Mouse (Mus musculus) hindlimb bud, embryonic 11.5 days (tissue): ENCODE measurements around the gene Etfa.

Experiments
- DNase-seq: peaks from one replicate; pipeline ENCODE4 v3.0.0-alpha.2; 2012; ENCODE audit warnings: low read depth, low spot score; ENCODE audit errors: extremely low spot score

Gene Etfa

GRCm38 (mm10) chr9:55512027-55512543 is at the start of gene Etfa:
Gene Etfa, minus strand, starts transcription at chr9:55512243.
- DNase-seq = peak; percentile 89

- DNase-seq = no peak
Measured at GRCm38 (mm10) chr9:55560960-55561359, 48.9 kb upstream of the Etfa start.

GRCm38 (mm10) chr9:55554986-55555385 is 42.9 kb upstream of the Etfa start:
- no peak for DNase-seq

- no peak for DNase-seq
Measured at GRCm38 (mm10) chr9:55549302-55549890, 37.4 kb upstream of the Etfa start.

GRCm38 (mm10) chr9:55548871-55549270 is 36.8 kb upstream of the Etfa start:
- no peak for DNase-seq

- no peak for DNase-seq
Measured at GRCm38 (mm10) chr9:55546176-55547010, 34.4 kb upstream of the Etfa start.

GRCm38 (mm10) chr9:55545556-55546175 is 33.6 kb upstream of the Etfa start:
- no peak for DNase-seq

GRCm38 (mm10) chr9:55544861-55545555 is 33.0 kb upstream of the Etfa start:
- DNase-seq = no peak

- no peak for DNase-seq
Measured at GRCm38 (mm10) chr9:55543703-55544401, 31.8 kb upstream of the Etfa start.

- DNase-seq = no peak
Measured at GRCm38 (mm10) chr9:55543336-55543702, 31.3 kb upstream of the Etfa start.

- DNase-seq = no peak
Measured at GRCm38 (mm10) chr9:55542366-55543325, 30.6 kb upstream of the Etfa start.

GRCm38 (mm10) chr9:55541681-55542365 is 29.8 kb upstream of the Etfa start:
- DNase-seq = no peak

GRCm38 (mm10) chr9:55540888-55541287 is 28.8 kb upstream of the Etfa start:
- no peak for DNase-seq

GRCm38 (mm10) chr9:55540391-55540770 is 28.3 kb upstream of the Etfa start:
- no peak for DNase-seq

GRCm38 (mm10) chr9:55539661-55540390 is 27.8 kb upstream of the Etfa start:
- no peak for DNase-seq

GRCm38 (mm10) chr9:55539006-55539405 is 27.0 kb upstream of the Etfa start:
- DNase-seq = no peak

GRCm38 (mm10) chr9:55538377-55538776 is 26.3 kb upstream of the Etfa start, which contains the start of gene Isl2:
Gene Isl2, plus strand, starts transcription at chr9:55538672.
- DNase-seq = no peak

- DNase-seq = no peak
Measured at GRCm38 (mm10) chr9:55535907-55536306, 23.9 kb upstream of the Etfa start.
